Mouse (Mus musculus) brown adipose tissue, adult 24 weeks (tissue): ENCODE measurements around the gene Tbx4. TPM values are rescaled to one million over a fixed set of nuclear protein-coding genes. Genes with fewer than 3 reads are reported as not detected.

ENCODE experiments used
- H3K27ac ChIP-seq: fragments of 200-500 bp; replicated peaks from 2 replicates; pipeline ENCODE4 v1.5.1; 2012; ENCODE audit warnings: low read depth, mild to moderate bottlenecking, low read length
- H3K4me1 ChIP-seq: fragments of 200-500 bp; 2 replicates; pipeline ENCODE4 v1.6.1; 2012; ENCODE audit warnings: low read length, mixed read lengths; ENCODE audit not compliant: control insufficient read depth, insufficient read depth, insufficient read length
- H3K4me3 ChIP-seq: fragments of 200-500 bp; 2 replicates; pipeline ENCODE4 v1.5.1; 2012; ENCODE audit warnings: low read depth, mild to moderate bottlenecking, low read length, moderate library complexity; ENCODE audit not compliant: insufficient read depth
- polyA plus RNA-seq: library from polyadenylated mRNA; stranded (reverse); fragments of >200 nt; gene quantifications from 2 replicates; pipeline ENCODE4 v1.2.4, GENCODE M21; 2012; ENCODE audit not compliant: missing spikeins, insufficient read depth, insufficient read length

Gene Tbx4
- polyA plus RNA-seq, 1 experiment = not detected

DNA sequence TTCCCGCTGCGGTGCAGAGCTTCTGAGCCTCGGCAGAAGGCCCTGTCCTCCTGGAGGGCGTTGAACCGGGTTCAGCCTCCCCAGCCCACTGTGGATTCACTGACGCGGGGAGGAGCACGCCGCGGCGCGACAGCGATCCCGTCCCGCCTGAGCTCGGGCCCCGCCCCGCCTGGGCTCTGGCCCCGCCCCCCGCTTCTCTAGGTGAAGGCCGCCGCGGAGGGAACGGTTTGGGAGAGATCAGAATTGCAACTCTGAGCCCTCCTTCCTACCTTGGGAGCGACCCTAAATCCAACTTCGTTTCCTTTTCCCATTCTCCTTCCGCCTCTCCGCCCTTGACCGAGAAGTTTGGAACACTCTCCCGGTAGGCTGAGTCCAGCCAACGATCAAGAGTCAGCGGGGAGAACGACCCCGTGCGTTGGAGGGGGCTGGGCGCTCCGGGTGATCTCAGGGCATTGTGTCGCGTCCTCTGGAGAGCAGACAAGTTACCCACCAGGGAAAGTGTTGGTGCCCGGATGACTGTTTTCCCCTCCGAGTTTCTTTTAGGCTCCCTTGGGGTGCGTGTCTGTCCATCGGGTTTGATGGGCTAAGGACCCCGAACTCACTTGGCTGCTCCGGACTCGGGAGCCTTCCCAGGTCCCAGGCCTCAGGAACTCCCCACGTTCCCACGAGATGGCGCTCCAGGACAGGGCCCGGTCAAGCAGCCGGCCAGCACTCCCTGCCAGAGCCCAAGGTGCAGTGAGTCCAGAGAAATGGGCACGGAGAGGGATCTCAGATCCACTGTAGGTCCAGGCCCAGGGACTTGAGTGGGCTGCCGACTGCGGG is 41.9 kb upstream of the Tbx4 start:
- peak overlapping the region; percentile 79 for H3K27ac ChIP-seq

DNA sequence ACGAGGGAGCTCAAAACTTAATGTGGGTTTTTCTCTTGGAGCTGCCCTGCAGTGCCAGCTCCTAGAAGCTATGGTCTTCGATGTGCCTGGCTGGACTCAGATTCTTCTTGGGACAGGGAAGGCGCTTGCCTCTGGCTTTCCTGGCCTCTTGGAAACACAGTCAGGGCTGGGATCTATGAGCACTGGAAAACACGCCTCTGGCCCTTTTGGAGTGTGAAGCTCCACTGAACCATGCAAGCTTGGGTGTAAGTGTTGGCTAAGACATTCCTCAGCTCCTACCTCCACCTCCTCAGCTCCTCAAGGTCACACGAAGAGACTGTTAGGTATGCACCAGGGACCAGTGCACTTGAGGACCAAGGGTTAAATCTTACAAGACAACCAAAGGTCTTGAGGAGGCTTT is 41.3 kb upstream of the Tbx4 start:
- H3K4me1 ChIP-seq = peaks cover 15% of the 10 kb centered on the region
- peak overlapping the region; percentile 76 for H3K4me3 ChIP-seq
- H3K27ac ChIP-seq = peak overlapping the region; percentile 65

More for the DNA sequence above, 41.9 kb upstream of the Tbx4 start:
- Histone ChIP-seq H3K4me1 (peaks cover 15% of the 10 kb centered on the region), H3K4me3 (peak overlapping the region; percentile 76)

DNA sequence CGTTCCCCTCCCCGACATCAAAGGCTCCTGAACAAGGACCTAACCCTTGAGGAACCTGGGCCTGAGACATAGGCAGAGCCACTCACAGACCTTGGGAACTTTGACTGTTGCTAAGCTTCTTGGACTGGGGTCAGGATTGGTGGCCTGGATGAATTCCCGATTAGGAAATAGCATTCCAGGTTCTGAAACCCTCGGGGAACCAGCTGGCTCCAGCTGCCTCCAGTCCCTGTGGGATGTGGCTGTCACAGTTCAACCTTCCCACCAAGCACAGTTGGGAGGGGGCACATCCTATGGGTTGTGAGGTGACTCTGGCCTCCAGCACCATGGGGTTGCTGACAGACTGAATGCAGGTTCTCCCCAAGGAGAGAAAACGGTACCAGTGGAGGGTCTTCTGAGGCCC is 40.3 kb upstream of the Tbx4 start:
- no peak overlapping the region for H3K4me3 ChIP-seq
- H3K27ac ChIP-seq = peak overlapping the region; percentile 88
- H3K4me1 ChIP-seq = peaks cover 15% of the 10 kb centered on the region

DNA sequence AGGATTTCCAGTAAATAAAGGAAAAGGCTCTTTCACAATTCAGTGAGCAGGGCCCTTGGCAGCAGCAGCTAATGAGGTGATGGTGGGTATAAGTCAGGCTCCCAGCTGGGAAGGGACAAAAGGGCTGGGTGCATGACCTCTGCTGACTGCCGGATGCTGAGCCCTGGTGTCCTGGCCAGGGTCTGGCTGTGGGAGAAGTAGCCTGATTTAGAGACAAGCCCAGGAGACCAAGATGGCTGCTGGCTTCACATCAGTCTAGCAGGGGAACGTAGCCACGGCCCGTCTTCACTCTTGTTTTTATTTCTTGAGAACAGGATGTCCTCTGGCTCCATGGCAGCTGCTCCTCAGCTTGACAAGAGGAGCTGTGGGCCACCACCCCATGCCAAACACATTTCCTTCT is 39.7 kb upstream of the Tbx4 start:
- peaks cover 15% of the 10 kb centered on the region for H3K4me1 ChIP-seq
- H3K4me3 ChIP-seq = no peak overlapping the region
- H3K27ac ChIP-seq = peak overlapping the region; percentile 88

DNA sequence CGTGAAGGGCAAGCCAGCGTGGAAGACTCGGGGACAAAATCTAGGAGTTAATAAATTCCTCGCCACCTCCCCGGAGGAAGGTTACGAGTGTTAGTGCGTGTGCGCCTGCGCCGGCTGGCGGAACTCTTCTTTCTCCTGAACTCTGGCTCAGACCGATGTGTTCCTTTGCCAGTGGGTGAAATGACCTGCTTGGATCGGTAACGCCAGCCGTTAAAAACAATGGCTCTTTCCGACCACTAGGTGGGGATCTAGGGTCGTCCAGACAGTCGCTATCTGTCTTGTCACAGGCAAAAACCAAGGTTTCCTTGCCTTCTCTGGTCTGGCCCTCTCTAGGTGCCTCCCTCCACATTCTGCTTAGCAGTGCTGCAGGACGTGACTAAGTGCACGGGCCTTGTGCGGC is 37.2 kb upstream of the Tbx4 start:
- Histone ChIP-seq H3K4me3 (peak overlapping the region; percentile 12; the same call in 1 of the 2 replicates), H3K27ac (peak overlapping the region; percentile 71), H3K4me1 (peaks cover 15% of the 10 kb centered on the region)

DNA sequence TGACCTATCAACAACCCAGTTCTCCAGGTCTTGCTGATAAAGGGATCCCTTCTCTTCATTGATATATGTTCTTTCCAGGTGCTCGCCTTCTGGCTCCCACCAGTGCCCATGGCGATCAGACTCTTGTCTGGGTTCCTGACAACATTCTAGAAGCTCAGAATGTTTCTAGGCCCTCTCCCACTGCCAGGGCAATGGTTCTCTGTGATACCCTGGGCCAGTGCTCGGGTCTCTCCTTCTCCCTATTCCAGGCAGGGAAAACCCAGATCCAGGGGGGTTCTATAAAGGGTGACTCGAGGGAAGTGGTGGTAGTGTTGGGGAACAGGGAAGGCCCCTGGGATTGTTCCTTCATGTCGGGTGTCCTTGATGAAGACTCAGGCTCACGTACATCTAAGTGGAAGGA is 36.0 kb upstream of the Tbx4 start, which contains the start of gene Gm11444:
TSS of gene Gm11444 (minus strand) at position 101 of the 400 bp plus-strand sequence.
- no peak within 1 kb of the TSS for H3K4me3 ChIP-seq
- H3K4me1 ChIP-seq = peaks cover 12% of the 10 kb centered on the region
- no peak within 1 kb of the TSS for H3K27ac ChIP-seq

DNA sequence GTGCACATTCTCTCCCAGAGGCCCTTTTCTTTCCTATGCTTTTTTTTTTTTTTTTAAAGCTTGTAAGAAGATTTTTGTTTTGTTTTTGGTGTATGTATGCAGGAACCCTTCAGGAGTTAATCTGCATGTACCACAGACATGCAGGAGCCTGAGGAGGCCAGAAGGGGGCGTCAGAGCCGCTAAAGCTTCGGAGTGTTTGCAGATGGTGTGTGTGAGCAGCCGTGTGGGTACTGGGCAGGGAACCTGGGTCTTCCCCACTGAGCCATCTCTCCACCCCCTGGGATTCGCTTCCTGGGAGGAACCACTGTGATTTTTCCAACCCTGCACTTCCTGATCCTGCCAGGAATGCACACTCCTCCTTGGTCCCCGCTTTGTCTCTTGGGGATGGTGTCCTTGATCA is 35.5 kb upstream of the Tbx4 start:
- peaks cover 9% of the 10 kb centered on the region for H3K4me1 ChIP-seq
- H3K4me3 ChIP-seq = no peak overlapping the region

DNA sequence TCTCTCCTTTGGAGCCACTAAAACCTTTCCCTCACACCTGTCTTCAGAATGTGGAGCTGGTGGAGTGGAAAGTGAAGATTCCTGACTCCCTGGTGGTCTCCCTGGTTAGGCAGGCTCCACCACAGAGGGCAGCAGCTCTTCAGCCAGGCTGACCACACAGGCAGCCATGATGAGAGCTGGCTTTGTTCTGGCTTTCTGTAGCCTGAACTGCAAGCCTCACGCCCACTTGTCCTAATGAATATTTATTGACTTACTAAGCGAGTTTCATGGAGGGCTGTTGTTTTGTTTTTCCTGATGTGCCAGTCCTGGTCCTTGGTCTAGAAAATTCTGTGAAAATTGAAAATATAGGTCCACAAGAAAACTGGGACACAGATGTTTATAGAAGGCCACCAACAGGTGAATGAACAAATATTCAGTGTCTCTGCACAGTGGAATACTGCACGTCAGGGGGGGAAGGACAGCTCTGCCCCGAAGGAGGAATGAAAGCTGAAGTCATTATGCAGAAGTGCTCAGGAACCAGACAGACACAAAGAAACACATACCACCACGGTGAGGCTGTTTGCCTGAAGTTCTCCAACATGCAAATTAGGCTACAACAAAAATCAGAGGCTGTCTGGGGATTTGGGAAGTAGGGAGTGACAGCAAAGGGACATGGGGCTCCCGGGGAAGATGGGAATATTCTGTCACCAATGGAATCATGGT is 28.1 kb upstream of the Tbx4 start:
- Histone ChIP-seq H3K4me3 (no peak overlapping the region), H3K4me1 (no peaks in the 10 kb centered on the region), H3K27ac (no peak overlapping the region)

More for the DNA sequence above, 35.5 kb upstream of the Tbx4 start:
- H3K27ac ChIP-seq = no peak overlapping the region

DNA sequence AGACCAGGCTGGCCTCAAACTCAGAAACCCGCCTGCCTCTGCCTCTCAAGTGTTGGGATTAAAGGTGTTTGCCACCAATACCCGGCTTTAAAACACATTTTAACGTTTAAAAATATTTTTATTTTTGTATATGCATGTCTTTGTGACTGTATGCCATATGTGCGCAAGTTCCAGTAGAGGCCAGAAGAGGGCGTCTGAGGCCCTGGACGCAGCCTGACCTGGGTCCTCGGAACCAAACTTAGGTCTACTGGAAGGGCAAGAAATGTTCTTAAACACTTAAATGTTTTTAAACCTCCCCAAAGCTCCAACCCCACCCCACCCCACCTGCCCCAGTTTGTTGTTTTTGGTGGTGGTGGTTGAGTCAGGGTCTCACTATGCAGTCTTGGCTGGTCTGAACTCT is 21.9 kb upstream of the Tbx4 start:
- H3K4me3 ChIP-seq = no peak overlapping the region
- H3K27ac ChIP-seq = no peak overlapping the region
- no peaks in the 10 kb centered on the region for H3K4me1 ChIP-seq

DNA sequence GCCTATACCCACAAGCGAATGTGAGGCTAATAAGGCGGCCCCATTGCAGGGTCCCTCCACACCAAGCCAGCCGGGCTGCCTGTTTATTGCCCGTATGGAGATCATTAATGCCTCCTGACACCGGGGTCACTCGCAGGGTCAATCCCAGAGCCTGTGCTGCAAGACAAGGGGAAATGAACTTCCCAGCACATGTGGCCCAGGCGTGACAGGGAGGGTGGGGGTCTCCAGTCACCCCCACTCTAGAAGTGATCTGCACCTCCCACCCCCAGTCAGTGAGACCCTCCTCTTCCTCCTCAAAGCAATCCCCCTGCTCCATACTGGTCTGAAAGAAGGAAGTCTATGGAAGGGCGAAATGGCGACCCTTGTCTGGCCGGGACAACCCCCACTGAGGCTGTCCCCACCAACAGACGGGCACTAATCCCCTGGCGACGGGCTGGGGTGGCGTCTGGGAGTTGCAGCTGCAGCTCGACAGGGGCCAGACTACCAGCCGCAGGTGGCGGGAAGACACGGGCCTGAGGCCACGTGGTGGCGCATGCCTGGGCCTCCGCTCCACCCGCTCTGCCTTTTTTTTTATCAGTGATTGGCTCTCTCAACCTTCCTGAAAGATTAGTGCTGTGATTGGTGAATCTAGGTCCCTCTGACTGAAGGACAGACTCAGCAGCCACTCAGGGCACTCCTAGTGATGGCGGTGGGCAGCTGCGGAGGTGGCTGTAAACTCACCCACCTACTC is 10.0 kb upstream of the Tbx4 start:
- no peak overlapping the region for H3K4me3 ChIP-seq
- no peak overlapping the region for H3K27ac ChIP-seq
- no peaks in the 10 kb centered on the region for H3K4me1 ChIP-seq

DNA sequence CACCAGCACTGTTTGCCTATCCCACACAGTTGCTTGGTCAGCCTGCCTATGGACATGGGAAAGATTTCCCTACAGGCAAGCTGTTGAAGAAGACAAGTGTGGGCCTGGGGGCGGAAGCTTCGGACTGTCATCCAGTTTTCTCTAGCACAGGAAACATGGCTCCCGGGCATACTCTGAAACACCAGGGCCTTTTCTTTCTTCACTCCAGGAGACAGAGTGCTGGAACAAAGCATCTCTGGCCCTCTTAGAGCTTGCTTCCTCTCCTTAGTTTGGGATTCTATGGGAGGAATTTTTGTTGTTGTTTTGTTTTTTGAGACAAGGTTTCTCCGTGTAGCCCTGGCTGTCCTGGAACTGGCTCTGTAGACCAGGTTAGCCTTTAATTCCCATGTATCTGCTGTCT is 1.7 kb upstream of the Tbx4 start:
- H3K27ac ChIP-seq = no peak overlapping the region
- H3K4me3 ChIP-seq = no peak overlapping the region
- H3K4me1 ChIP-seq = no peaks in the 10 kb centered on the region

DNA sequence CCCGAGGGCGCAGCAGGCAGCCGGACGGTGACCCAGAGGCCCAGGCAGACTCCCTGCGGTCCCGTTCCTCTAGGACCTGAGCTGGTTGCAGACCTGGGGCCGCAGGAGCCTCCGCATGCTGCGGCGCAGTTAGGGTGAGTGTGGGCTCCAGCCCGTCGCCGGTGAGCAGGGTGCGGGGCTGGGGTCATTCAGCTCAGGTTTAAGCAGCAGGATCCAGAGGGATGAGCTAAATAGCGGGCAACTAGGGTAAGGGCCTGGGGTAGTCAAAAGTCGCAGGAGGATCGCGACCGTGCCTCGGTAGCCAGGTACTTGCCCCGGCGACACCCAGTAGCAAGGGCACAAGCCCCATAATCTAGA is 185 bp downstream of the Tbx4 start:
- Histone ChIP-seq H3K4me1 (no peaks in the 10 kb centered on the region), H3K4me3 (no peak overlapping the region), H3K27ac (no peak overlapping the region)

DNA sequence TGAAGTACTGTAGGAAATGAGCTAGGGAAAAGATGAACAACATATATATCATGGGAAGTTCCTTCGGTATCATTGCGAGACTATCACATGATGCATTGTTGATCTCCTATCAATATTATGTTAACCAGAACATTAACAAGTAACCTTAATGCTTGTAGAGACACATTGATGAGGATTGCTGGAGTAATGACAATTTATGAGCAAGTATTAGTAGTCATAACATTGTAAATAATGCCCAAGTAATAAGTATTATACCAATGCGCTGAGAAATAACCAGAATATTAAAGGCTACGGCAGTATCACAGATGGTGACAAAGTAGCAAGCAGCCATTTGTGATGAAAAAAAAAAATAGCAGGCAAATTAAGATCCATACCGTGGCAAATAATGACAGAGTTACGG is 1.1 kb downstream of the Tbx4 start:
- H3K27ac ChIP-seq = no peak overlapping the region
- no peaks in the 10 kb centered on the region for H3K4me1 ChIP-seq
- H3K4me3 ChIP-seq = no peak overlapping the region

DNA sequence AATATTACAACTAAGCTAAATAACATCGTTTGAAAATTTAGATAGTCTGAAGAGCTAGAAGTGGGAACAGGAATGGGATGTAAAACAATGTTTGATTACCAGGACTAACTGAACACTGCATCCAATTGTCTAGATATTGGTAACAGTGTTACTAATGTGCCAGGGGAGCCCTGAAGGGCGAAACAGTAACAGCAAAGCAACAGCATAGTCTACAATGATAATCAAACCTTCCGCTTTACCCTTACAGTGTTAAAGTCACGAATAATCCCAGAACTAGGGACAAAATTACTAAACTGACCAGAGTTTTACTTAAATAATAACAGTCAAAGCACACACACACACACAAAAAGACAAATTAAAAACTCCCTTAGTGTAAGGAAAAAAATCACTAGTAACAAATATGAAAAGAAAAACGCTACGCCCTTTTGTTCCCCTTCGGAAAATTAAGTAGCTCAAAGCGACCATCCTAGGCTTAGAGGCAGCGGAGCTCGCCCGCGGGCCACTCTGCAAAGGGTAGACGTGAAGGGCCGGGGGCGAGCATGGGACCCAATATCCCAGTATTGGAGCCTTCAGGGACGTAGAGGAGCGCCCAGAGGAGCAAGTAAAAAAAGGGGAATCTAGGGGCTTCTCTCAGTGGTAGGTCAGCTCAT is 1.7 kb downstream of the Tbx4 start:
- Histone ChIP-seq H3K4me3 (no peak overlapping the region), H3K27ac (no peak overlapping the region), H3K4me1 (no peaks in the 10 kb centered on the region)

DNA sequence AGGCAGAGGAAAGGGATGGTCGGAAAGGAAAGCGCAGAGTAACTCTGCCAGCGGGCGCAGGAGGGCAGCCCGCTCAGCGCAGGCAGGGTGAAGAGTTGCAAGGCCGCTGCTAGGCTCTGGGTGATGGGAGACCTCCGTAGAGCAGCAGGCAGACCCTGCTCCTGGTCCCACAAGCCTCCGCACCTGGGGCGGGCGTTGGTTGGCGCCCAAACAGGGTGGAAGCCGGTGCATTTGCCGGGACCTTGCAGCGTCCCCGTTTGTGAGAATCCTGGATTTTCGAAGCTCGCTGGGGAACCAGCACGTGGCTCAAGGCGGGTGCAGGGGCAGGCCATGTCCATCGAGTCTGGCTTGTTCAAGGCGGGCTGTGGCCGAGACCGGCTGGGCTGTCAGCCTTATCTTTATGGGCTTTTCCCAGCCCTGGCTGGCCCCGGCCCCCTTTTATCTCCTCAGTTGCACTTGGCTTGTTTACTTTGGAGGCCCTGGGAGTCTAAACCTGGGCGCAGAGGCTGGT is 2.3 kb downstream of the Tbx4 start:
- no peaks in the 10 kb centered on the region for H3K4me1 ChIP-seq
- H3K4me3 ChIP-seq = no peak overlapping the region
- no peak overlapping the region for H3K27ac ChIP-seq
